Mouse (Mus musculus): Measurements from ENCODE around the gene Drd4.

- TF ChIP-seq POLR2A (IDR thresholded peaks at IDR 0.05; ENCODE audit: borderline replicate concordance, extremely low read depth, insufficient read depth, insufficient read length, poor library complexity, severe bottlenecking): no peak
- TF ChIP-seq CTCF (IDR thresholded peaks at IDR 0.05; ENCODE audit: borderline replicate concordance, extremely low read depth, insufficient read depth, insufficient read length): no peak
Measured at GRCm38 (mm10) chr7:141291921-141292582, at the start of gene Drd4.

Measured in brain, embryonic 14.5 days (tissue).